Mouse (Mus musculus): Measurements from ENCODE around the gene Ebf1.

The Ebf1 gene

DNA sequence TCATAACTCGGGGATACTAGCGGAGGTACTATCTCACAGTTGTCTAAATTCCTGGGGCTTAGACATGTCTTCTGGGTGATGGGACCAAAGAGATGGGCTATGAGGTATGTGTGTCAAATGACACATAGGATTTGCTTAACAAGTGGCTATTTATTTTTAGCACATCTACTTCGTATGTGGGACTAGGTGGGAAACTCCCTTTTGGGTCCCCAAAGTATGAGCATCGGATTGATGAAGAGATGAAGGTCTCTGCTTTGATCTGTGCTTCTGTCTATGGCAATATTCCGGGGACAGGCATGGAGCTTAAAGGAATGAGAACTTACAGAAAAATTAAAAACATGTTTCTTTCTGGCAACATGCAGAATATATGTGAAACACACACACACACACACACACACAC is 44.8 kb downstream of the Ebf1 start:
- no peak for DNase-seq (ENCODE audit: low spot score)

- DNase-seq (ENCODE audit: low spot score) = no peak
Observed at GRCm38 (mm10) chr11:44663609-44664141, 46.6 kb downstream of the Ebf1 start.

DNA sequence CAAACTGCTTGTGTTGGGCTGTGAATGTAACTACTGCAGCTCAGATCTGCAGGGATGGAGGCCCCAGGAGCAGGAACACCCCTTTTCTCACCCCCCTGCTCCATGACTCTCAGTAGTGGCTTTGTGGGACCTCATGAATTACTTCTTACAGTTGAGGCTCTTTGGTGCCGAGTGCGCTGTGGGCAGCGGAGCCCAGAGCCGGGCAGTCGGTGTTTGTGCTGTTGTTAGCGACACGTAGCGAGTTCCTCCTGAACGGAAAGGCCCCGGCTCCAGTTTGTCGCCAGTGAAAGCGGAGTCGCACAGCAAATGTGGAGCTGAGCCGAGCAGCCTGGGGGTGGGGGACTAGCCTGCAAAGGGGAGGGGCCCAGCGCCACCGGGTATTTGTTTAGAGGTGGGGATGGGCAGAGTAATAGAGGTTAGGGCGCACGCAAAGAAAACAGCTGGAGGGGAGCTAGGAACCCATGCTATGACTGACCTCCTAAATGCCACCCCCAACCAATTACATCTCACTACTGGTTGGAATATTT is 48.1 kb downstream of the Ebf1 start:
- no peak for DNase-seq (ENCODE audit: low spot score)

GRCm38 (mm10) chr11:44665741-44666531 is 48.8 kb downstream of the Ebf1 start:
- DNase-seq (ENCODE audit: low spot score) = no peak

- no peak for DNase-seq (ENCODE audit: low spot score)
Observed at GRCm38 (mm10) chr11:44666741-44667140, 49.6 kb downstream of the Ebf1 start.

GRCm38 (mm10) chr11:44681306-44681705 is 64.2 kb downstream of the Ebf1 start:
- no peak for DNase-seq (ENCODE audit: low spot score)

DNA sequence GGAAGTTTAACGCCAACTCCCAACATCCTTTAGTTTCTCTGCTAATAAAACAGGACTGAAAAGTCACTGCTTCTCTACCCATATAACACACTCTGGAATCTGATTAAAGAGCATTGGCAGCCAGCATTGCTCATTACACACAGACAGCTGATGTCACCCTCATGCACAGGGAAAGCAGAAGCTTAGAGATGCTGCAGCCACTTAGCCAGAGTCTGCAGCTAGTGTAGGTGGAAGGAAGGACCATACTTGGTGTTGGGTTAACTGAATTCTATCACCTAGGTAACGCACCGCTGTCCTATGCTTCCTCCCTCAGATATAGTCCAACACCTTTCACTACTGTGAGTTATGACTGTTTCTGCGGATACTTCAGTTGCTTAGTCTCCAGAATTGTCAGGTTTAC is 64.9 kb downstream of the Ebf1 start:
- DNase-seq (ENCODE audit: low spot score) = no peak

DNA sequence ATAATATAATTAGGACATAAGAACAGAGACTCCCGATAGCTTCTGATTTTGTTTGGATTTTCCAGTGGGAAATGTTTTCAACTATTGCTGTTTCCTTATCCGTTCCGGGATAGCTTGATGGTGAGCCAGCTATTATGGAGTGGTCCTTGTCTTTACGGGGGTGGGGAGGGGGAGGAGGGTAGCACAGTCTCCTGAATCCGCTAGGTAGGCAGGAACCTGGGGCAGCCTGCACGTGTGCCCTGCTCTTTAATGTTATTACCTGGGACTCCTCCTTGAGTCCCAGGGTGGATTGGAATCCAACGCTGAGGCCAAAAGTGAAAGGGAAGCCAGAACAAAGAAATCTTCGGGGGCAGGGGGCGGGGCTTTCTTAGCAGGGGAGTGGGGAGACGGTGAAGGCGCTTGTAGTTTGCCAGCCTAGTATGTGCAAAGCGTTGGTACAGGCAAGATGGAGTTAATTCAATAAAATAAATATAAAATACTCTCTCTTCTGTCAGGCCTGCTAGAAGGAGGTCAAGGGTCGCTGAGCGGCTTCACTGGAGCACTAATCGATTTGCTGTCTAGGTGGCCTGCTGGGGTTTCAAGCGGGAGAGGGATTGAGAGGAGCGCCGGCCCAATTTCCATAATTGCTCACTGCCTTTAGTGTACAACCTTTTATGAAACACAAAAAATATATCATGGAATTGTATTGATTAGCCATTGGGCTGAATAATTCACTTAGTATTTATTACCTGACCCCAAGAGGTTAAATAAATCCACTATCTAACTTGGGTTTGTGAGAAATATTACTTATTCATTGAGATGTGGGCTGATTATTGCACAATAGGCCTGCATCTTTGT is 65.8 kb downstream of the Ebf1 start:
- no peak for DNase-seq (ENCODE audit: low spot score)

- no peak for DNase-seq (ENCODE audit: low spot score)
Observed at GRCm38 (mm10) chr11:44684486-44685076, 67.5 kb downstream of the Ebf1 start.

DNA sequence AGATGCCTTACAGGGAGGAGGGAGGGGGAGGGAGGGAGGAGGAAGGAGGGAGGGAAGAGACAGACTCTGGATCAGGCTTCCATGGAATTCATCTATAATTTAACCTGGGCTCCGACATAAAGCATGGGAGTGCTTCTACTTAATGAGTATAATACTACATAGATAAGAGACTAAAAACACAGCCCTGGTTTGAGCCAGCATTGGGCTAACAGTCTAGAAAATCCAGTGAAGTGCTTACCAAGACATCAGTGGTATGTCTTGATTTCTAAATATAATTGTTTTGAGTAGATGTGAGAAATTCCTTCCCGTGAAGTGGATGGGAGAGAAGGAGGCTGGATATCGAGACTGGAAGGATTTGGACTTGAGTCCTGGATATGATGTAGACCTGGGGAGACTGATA is 68.0 kb downstream of the Ebf1 start:
- DNase-seq (ENCODE audit: low spot score) = no peak

- no peak for DNase-seq (ENCODE audit: low spot score)
Observed at GRCm38 (mm10) chr11:44685911-44686361, 68.8 kb downstream of the Ebf1 start.

DNA sequence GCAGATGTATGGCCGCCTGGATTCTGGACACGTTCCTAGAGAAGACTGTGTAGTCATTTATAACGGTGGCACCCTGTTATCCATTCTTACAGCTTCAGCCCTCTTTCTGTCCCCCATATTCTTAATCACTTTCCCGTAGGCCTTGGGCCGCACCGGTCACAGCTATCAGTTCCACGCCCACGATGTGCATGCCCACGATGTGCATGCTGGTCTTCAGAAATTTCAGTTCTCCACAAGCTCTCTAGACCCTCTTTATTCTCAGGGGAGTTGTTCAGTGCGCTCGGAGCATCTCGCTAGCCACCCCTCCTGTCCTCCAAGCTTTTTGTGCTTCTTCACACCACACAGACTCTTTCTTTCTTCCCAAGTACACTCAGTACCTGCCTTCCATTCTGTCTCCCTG is 69.3 kb downstream of the Ebf1 start:
- DNase-seq (ENCODE audit: low spot score) = no peak

DNA sequence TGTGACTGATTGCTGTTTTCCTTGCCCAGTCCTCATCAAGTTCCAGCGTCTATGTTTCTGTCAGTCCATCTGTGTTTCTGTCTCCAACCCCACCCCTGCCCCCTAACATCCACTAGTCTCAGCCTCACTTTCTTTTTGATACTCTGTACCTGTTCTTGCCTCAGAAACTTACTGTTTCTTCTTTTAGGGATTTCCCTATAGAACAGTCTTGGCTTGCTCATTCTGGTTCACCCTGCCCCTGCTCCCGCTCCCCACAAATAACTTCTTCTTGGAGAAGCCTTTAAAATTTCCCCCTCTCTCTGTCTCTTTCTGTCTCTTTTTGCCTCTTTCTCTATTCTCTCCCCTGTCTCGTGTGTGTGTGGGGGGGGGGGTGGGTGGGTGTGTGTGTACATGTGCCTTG is 71.4 kb downstream of the Ebf1 start:
- no peak for DNase-seq (ENCODE audit: low spot score)

DNA sequence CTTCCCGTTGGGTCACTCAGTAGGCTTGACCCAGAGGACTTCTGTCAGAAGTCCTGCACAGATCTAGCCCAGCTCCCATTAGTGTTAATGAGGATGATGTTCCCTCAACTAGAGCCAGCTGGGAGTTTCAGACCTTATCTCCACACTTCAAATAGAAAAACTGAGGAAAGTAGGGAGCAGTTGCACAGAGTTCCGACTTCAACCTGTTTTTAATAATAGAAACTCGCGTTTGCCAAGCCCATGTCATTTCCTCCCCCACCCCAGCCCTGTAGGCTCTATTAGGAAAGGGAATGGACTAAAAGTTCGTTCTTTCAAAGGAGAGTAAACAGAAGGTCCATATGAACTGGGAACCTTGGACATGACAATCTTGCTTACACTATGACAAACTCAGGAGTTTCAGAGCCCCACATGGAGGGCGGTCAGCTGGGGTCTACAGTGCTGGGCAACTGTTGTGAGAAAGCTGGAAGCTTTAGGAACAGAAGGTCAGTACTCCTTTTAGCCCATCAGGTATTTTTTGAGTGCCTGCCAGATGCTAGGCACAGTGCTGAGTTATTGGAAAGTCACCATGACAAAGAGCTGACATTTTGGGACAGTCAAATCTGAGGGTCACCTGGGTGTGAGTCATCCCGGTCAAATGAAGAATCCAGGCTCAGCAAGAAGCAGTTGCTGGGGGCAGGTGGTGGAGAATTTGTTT is 72.6 kb downstream of the Ebf1 start:
- DNase-seq (ENCODE audit: low spot score) = no peak

DNA sequence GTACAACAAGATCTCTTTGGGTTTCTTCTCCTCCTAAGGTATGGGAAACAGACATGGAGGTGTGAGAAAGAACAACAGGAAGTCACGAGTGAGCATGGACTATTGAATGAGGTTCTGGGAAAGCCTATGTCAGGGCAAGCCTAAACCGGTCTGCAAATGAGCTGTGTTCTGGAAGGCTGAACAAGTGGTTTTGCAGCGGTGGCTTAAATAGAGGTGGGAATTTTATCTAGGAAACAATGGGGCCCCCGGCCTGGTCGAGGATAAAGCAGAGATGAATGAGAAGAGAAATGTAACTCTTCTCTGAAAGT is 73.1 kb downstream of the Ebf1 start:
- DNase-seq (ENCODE audit: low spot score) = no peak

- no peak for DNase-seq (ENCODE audit: low spot score)
Observed at GRCm38 (mm10) chr11:44695416-44695815, 78.3 kb downstream of the Ebf1 start.

DNA sequence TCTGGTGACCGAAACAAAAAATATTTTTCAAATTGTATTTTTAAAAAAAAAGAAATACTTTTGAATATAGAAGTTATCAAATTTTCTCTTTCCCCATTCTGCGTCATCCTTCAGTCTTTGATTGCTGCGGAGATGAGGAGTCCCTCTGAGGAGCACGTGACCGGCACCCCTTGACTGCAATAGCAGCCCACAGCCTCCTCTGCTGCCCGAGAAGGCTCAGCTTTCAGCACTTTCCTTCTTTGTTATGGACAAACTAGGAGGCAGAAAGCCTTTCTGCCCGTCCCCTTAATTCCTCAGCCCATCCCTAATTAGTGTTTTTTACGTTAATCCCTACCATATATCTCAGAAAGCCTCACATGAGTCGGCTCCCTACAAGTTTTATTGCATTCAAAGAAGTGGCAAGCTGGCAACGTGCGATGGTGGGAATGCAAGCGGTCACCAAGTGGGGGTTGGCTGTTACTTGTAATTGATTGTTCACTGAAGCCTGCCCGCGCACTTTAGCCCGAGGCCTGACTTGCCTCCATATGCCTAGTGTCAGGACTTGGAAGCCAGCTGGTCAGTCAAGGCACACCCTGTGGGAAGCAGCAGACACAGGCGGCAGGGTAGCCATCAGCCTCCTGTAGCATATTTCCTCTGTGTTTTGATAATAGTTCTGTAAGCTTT is 79.6 kb downstream of the Ebf1 start:
- no peak for DNase-seq (ENCODE audit: low spot score)

DNA sequence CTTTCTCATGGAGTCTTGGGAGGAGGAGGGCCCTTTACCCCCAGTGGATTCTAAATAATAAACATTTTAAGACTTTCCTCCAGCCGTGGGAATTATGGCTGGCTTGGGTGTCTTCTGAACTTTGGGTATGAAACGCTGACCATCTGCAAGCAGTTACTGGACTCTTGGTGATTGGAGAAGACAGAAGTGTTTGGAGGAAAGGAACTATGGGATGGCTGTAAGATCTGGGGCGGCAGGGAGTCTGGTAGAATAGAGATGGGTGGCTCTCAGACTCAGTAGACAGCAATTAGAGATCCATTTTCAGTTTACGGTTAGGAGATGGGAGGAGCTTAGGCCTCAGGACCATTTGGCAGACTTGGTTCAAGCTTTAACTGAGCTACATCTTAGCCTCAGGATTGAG is 83.1 kb downstream of the Ebf1 start:
- DNase-seq (ENCODE audit: low spot score) = no peak

GRCm38 (mm10) chr11:44701221-44701810 is 84.2 kb downstream of the Ebf1 start:
- no peak for DNase-seq (ENCODE audit: low spot score)

DNA sequence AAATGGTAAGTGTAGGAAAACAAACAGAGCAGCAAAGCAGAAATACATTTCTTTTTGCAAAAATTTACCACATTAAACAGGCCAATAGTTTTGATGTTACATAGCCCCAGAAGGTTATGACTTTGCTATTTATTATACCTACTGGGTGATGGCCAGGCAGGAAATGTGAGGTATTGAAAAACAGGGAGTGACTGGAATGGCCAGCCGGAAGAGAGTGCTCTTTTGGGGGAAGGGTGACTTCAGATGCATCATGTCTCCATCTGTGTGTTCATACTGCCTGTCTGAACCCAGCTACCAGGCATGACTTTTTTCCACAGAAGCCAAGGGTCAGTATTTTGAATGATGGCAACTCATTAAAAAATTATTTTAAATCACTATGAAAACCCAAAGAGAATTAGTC is 84.7 kb downstream of the Ebf1 start:
- no peak for DNase-seq (ENCODE audit: low spot score)

Measured in urinary bladder, postnatal 25 days (tissue).